Mouse (Mus musculus) kidney, embryonic 15.5 days (tissue): ENCODE results near the gene Nabp2. TPM values are rescaled to one million over a fixed set of nuclear protein-coding genes. Genes with fewer than 3 reads are reported as not detected.

ENCODE experiments used
- ATAC-seq: fragments of 200-750 bp; cut with Nextera tagmentation; replicated peaks from 2 replicates; pipeline ENCODE4 v1.8.0; 2017; ENCODE audit warnings: moderate TSS enrichment; ENCODE audit not compliant: low FRiP score
- H3K27ac ChIP-seq: fragments of 300-500 bp; sonication (generic); 2 replicates; pipeline ENCODE4 v1.5.1; 2015; ENCODE audit warnings: mild to moderate bottlenecking, inconsistent platforms
- H3K27me3 ChIP-seq: fragments of 300-500 bp; sonication (generic); 2 replicates; pipeline ENCODE4 v1.6.1; 2015; ENCODE audit warnings: inconsistent platforms
- H3K36me3 ChIP-seq: fragments of 300-500 bp; sonication (generic); 2 replicates; pipeline ENCODE4 v1.6.1; 2015; ENCODE audit warnings: inconsistent platforms
- H3K4me1 ChIP-seq: fragments of 300-500 bp; sonication (generic); 2 replicates; pipeline ENCODE4 v1.6.1; 2015; ENCODE audit warnings: inconsistent platforms
- H3K4me2 ChIP-seq: fragments of 300-500 bp; sonication (generic); 2 replicates; pipeline ENCODE4 v1.6.1; 2015; ENCODE audit warnings: moderate library complexity, mild to moderate bottlenecking, inconsistent platforms
- H3K4me3 ChIP-seq: fragments of 300-500 bp; sonication (generic); replicated peaks from 2 replicates; pipeline ENCODE4 v1.5.1; 2015; ENCODE audit warnings: mild to moderate bottlenecking, inconsistent platforms
- H3K9ac ChIP-seq: fragments of 300-500 bp; sonication (generic); 2 replicates; pipeline ENCODE4 v1.6.1; 2015; ENCODE audit warnings: mild to moderate bottlenecking, inconsistent platforms
- H3K9me3 ChIP-seq: fragments of 300-500 bp; sonication (generic); replicated peaks from 2 replicates; pipeline ENCODE4 v1.6.1; 2016; ENCODE audit warnings: inconsistent platforms
- WGBS: fragments of 180-500 bp; shearing (Covaris S2); methylation state at CpG from one replicate; pipeline ENCODE4 v1.1.7; 2015; ENCODE audit warnings: mixed read lengths; 5-methylcytosine and 5-hydroxymethylcytosine counted together
- microRNA-seq: library from miRNA; unstranded; fragments of <30 nt; microRNA quantifications from one replicate; pipeline ENCODE4, GENCODE M21; 2016
- polyA plus RNA-seq: library from polyadenylated mRNA; unstranded; fragments of >200 nt; fragmentation: Nextera tagmentation; extraction: Ambion mirVana; gene quantifications from 2 replicates; pipeline ENCODE4 v1.2.1, GENCODE M21; 2015

Nabp2 gene
- polyA plus RNA-seq, 1 experiment from 2014 or later: 92.6 TPM

- Histone ChIP-seq H3K27ac (peak within 1 kb of the TSS; percentile 92), H3K9me3 (no peaks in the 10 kb centered on the region), H3K9ac (peak within 1 kb of the TSS; percentile 61), H3K4me3 (peak within 1 kb of the TSS; percentile 73), H3K27me3 (no peaks in the 10 kb centered on the region), H3K4me1 (peaks cover 18% of the 10 kb centered on the region), H3K36me3 (peaks cover 23% of the 10 kb centered on the region), H3K4me2 (peak within 1 kb of the TSS; percentile 88)
- peak; percentile 97 for ATAC-seq
- under 1% methylated on average over 75 of the region's 87 CpGs for WGBS
Observed at GRCm38 (mm10) chr10:128368402-128369217, 42.7 kb downstream of the Nabp2 start, which contains the start of gene Coq10a. Gene Coq10a (minus strand): TSS chr10:128368997.

GRCm38 (mm10) chr10:128367899-128368401 is 43.3 kb downstream of the Nabp2 start:
- Histone ChIP-seq H3K9ac (peak overlapping the region; percentile 61), H3K9me3 (no peaks in the 10 kb centered on the region), H3K27ac (peak overlapping the region; percentile 92), H3K36me3 (peaks cover 30% of the 10 kb centered on the region), H3K4me2 (peak overlapping the region; percentile 88), H3K4me1 (peaks cover 18% of the 10 kb centered on the region), H3K4me3 (peak overlapping the region; percentile 73), H3K27me3 (no peaks in the 10 kb centered on the region)
- ATAC-seq: no peak
- 20% methylated on average over 19 of the region's 19 CpGs for WGBS

- peaks cover 2% of the 10 kb centered on the region for H3K4me1 ChIP-seq
- H3K9ac ChIP-seq: no peak overlapping the region
- H3K36me3 ChIP-seq: peaks cover 84% of the 10 kb centered on the region
- H3K4me3 ChIP-seq: no peak overlapping the region
- no peak overlapping the region for H3K27ac ChIP-seq
- 0 out of 2 replicates have a peak, but pooled peaks have one; percentile 19 for ATAC-seq
- H3K9me3 ChIP-seq: no peaks in the 10 kb centered on the region
- no peak overlapping the region for H3K4me2 ChIP-seq
- 49% methylated on average over 3 of the region's 3 CpGs for WGBS
- no peaks in the 10 kb centered on the region for H3K27me3 ChIP-seq
Observed at GRCm38 (mm10) chr10:128362568-128362967, 48.7 kb downstream of the Nabp2 start.

- H3K4me2 ChIP-seq: no peak overlapping the region
- no peak for ATAC-seq
- no peaks in the 10 kb centered on the region for H3K27me3 ChIP-seq
- H3K36me3 ChIP-seq: peaks cover 91% of the 10 kb centered on the region
- no peak overlapping the region for H3K27ac ChIP-seq
- 87% methylated on average over 6 of the region's 6 CpGs for WGBS
- no peak overlapping the region for H3K4me3 ChIP-seq
- H3K9ac ChIP-seq: no peak overlapping the region
- H3K4me1 ChIP-seq: no peaks in the 10 kb centered on the region
- no peaks in the 10 kb centered on the region for H3K9me3 ChIP-seq
Observed at GRCm38 (mm10) chr10:128361836-128362235, 49.5 kb downstream of the Nabp2 start.

GRCm38 (mm10) chr10:128359226-128359625 is 52.1 kb downstream of the Nabp2 start:
- Histone ChIP-seq H3K9me3 (no peaks in the 10 kb centered on the region), H3K4me2 (no peak overlapping the region), H3K36me3 (peaks cover 97% of the 10 kb centered on the region), H3K27me3 (no peaks in the 10 kb centered on the region), H3K4me1 (no peaks in the 10 kb centered on the region), H3K27ac (no peak overlapping the region), H3K4me3 (no peak overlapping the region), H3K9ac (no peak overlapping the region)
- 89% methylated on average over 6 of the region's 6 CpGs for WGBS
- no peak for ATAC-seq

GRCm38 (mm10) chr10:128358796-128359195 is 52.5 kb downstream of the Nabp2 start:
- H3K27me3 ChIP-seq: no peaks in the 10 kb centered on the region
- no peak overlapping the region for H3K4me2 ChIP-seq
- ATAC-seq: no peak
- WGBS: 51% methylated on average over 2 of the region's 2 CpGs
- peaks cover 98% of the 10 kb centered on the region for H3K36me3 ChIP-seq
- no peak overlapping the region for H3K4me3 ChIP-seq
- no peaks in the 10 kb centered on the region for H3K4me1 ChIP-seq
- no peaks in the 10 kb centered on the region for H3K9me3 ChIP-seq
- no peak overlapping the region for H3K9ac ChIP-seq
- no peak overlapping the region for H3K27ac ChIP-seq

Small RNA genes lying within 50 kb of the gene (microRNA-seq; reads per million reads assigned to microRNA genes)
- gene Gm25361 (not detected), gene Gm26308 (not detected), gene Mir6914 (0.59 reads per million), gene Mir6915 (0.74 reads per million), gene Mir8105 (0.59 reads per million)

Other genes with a start within 250 kb of the Nabp2 start
- 40.6 and 42.8 TPM in 2 replicates for gene Rbms2, start 231.2 kb downstream of the Nabp2 start, polyA plus RNA-seq
- gene Gls2, start 217.0 kb downstream of the Nabp2 start, polyA plus RNA-seq: 1.4 and 1.8 TPM in 2 replicates
- 32.8 and 34.3 TPM in 2 replicates for gene Spryd4, start 199.7 kb downstream of the Nabp2 start, polyA plus RNA-seq
- gene Mip, start 185.7 kb downstream of the Nabp2 start, polyA plus RNA-seq: not detected in 2 replicates
- 64.4 and 71.7 TPM in 2 replicates for gene Timeless, start 179.4 kb downstream of the Nabp2 start, polyA plus RNA-seq
- gene Apon, start 157.4 kb downstream of the Nabp2 start, polyA plus RNA-seq: 0.40 and 0.45 TPM in 2 replicates
- 0.48 and 2.5 TPM in 2 replicates for gene Apof, start 142.8 kb downstream of the Nabp2 start, polyA plus RNA-seq
- gene Stat2, start 140.9 kb downstream of the Nabp2 start, polyA plus RNA-seq: 11.8 and 14.2 TPM in 2 replicates
- gene Il23a, start 112.7 kb downstream of the Nabp2 start, polyA plus RNA-seq: 0.21 and 0.40 TPM in 2 replicates
- gene Pan2, start 108.2 kb downstream of the Nabp2 start, polyA plus RNA-seq: 38.4 and 41.7 TPM in 2 replicates
- 331 and 361 TPM in 2 replicates for gene Cnpy2, start 89.0 kb downstream of the Nabp2 start, polyA plus RNA-seq
- 200 and 214 TPM in 2 replicates for gene Cs, start 73.8 kb downstream of the Nabp2 start, polyA plus RNA-seq
- 13.7 TPM in 2 replicates for gene Coq10a, start 42.5 kb downstream of the Nabp2 start, polyA plus RNA-seq
- gene Ankrd52, start 34.4 kb downstream of the Nabp2 start, polyA plus RNA-seq: 13.6 and 14.5 TPM in 2 replicates
- gene Slc39a5, start 10.3 kb downstream of the Nabp2 start, polyA plus RNA-seq: 41.5 and 47.1 TPM in 2 replicates
- 45.1 and 45.9 TPM in 2 replicates for gene Rnf41, start 165 bp upstream of the Nabp2 start, polyA plus RNA-seq
- 75.9 and 77.2 TPM in 2 replicates for gene Smarcc2, start 47.8 kb upstream of the Nabp2 start, polyA plus RNA-seq
- gene Myl6, start 82.7 kb upstream of the Nabp2 start, polyA plus RNA-seq: 1,170 and 1,259 TPM in 2 replicates
- 4.2 and 4.7 TPM in 2 replicates for gene Myl6b, start 87.2 kb upstream of the Nabp2 start, polyA plus RNA-seq
- gene Esyt1, start 114.4 kb upstream of the Nabp2 start, polyA plus RNA-seq: 19.4 and 22.8 TPM in 2 replicates
- 16.2 and 17.7 TPM in 2 replicates for gene Zc3h10, start 136.3 kb upstream of the Nabp2 start, polyA plus RNA-seq
- 4,214 and 4,446 TPM in 2 replicates for gene Rpl41, start 137.8 kb upstream of the Nabp2 start, polyA plus RNA-seq
- 205 and 207 TPM in 2 replicates for gene Pa2g4, start 154.5 kb upstream of the Nabp2 start, polyA plus RNA-seq
- 9.7 and 10.7 TPM in 2 replicates for gene Erbb3, start 178.2 kb upstream of the Nabp2 start, polyA plus RNA-seq
- 752 and 867 TPM in 2 replicates for gene Rps26, start 215.3 kb upstream of the Nabp2 start, polyA plus RNA-seq
- 1.9 and 2.2 TPM in 2 replicates for gene Ikzf4, start 234.5 kb upstream of the Nabp2 start, polyA plus RNA-seq